Mouse (Mus musculus) left cerebral cortex, adult 2 months (tissue): ENCODE measurements around the gene Zfp60. TPM values are rescaled to one million over a fixed set of nuclear protein-coding genes. Genes with fewer than 3 reads are reported as not detected.

Source experiments
- DNase-seq, 2 experiments: peaks; one replicate each; pipeline ENCODE4 v3.0.0; 2021 to 2022; ENCODE audit warnings: low spot score in 2 of 2, mixed read lengths in 1 of 2; ENCODE audit errors: extremely low spot score in 1 of 2
- H3K27ac ChIP-seq: fragments of 200-600 bp; 2 replicates; pipeline ENCODE4 v1.8.1; 2022
- H3K4me3 ChIP-seq: fragments of 200-600 bp; 2 replicates; pipeline ENCODE4 v1.8.1; 2022
- CTCF ChIP-seq: fragments of 200-600 bp; IDR thresholded peaks from 2 replicates; pipeline ENCODE4 v1.8.1; 2022; ENCODE audit warnings: antibody characterized with exemption, mild to moderate bottlenecking, moderate library complexity
- intact Hi-C: fragments of 180-260 bp; cut with DNase I; formaldehyde crosslinking; loops from one replicate; pipeline ENCODE4 v1.15.1; 2025
- total RNA-seq, 2 experiments: library from RNA; stranded (reverse); gene quantifications; 2 replicates each; pipeline ENCODE4 v1.2.3; 2021

The Zfp60 gene
- total RNA-seq, 2 experiments from 2014 or later = 31.9 to 35.0 TPM

GRCm38 (mm10) chr7:27794566-27794965 is 63.4 kb downstream of the Zfp60 start:
- Histone ChIP-seq H3K27ac (no peak overlapping the region), H3K4me3 (no peak overlapping the region)
- intact Hi-C loops = no loop called here
- DNase-seq = no peak
- TF ChIP-seq CTCF = no peak

DNA sequence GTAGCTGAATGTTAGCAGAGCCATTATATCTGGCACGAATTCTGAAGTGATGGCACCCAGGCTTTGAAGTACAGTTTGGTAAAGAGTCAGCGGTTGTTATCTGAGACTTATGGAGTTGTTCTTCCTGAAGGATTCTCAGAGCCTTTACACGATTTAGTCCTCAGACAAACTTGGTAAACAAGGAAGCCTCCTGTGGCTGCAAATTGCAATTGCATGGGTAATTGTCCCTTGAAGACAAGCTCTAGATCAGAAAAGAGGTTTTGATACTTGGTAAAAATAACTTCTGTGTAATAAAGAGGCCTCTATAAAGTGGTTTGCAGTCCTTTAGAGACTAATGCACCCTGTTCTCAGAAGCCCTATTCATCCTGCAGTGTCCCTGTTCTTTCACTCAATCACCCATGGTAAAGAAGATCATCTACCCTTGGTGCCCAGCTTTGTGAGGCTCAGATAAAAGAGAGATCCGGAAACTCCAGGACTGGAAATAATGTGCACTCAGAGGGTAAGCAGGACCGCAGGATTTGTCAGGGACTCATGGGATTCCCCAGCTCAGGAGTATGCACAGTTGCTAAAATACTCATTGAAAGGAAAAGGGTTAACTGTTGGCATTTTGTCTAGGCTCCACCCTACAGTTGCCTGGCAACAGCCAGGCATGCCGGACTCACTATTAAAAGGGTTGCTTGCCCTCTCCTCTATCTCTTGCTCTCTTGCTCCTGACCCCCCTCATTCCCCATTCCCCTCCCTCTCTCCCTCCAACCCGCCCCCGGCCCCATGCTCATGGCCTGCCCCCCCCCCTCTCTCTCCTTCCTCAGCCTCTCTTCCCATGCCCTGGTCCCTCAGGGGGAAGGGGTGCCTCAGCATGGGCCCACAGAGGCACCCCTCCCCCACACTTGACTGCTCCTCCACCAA is 67.0 kb downstream of the Zfp60 start:
- no peak for DNase-seq
- H3K4me3 ChIP-seq = no peak overlapping the region
- intact Hi-C loops = no loop called here
- TF ChIP-seq CTCF = peak; percentile 12
- H3K27ac ChIP-seq = no peak overlapping the region

GRCm38 (mm10) chr7:27801137-27801536 is 69.9 kb downstream of the Zfp60 start:
- peak; percentile 56 for TF ChIP-seq CTCF
- DNase-seq = no peak
- intact Hi-C loops = loop anchor here (5.0 kb wide), 2 partner anchors 69 to 114 kb away; partner anchors contain the start of genes Zfp60 and Zfp607b

DNA sequence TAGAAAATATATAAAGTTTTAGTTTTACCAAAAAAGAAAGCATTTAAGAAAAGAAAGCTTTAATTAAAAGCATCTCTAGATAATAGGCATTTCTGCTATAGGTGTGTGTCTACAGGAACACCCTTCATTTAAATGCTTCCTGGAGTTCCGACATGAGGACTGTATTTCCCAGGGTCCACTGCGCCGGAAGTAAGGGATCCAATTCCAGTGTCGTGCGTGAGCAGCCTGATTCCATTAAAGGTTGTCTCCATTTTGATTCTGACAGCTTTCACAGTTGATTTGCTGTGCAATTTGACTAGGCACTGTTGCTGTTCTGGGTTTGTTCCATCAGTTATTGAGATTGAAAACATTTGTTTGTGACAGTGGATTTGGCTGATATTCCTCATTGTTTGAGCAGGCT is 71.8 kb downstream of the Zfp60 start:
- DNase-seq = no peak
- Histone ChIP-seq H3K27ac (no peak overlapping the region), H3K4me3 (no peak overlapping the region)
- intact Hi-C loops = loop anchor here (5.0 kb wide), 2 partner anchors 71 to 116 kb away; partner anchors contain the start of genes Zfp60 and Zfp607b
- no peak for TF ChIP-seq CTCF

More at GRCm38 (mm10) chr7:27801137-27801536, 69.9 kb downstream of the Zfp60 start:
- Histone ChIP-seq H3K27ac (no peak overlapping the region), H3K4me3 (no peak overlapping the region)

Other genes with a start within 250 kb of the Zfp60 start
- 10 to 100 TPM; 18.8 to 21.7 TPM for gene Sertad1, start 244.5 kb upstream of the Zfp60 start, total RNA-seq
- gene Prx, start 232.1 kb upstream of the Zfp60 start, total RNA-seq = under 1 TPM; 0.47 to 0.50 TPM
- under 1 TPM in 1 of 2 experiments, not detected in 1; 0.16 TPM for gene Hipk4, start 208.1 kb upstream of the Zfp60 start, total RNA-seq
- gene Pld3, start 178.2 kb upstream of the Zfp60 start, total RNA-seq = 100 to 1,000 TPM; 746 to 788 TPM
- 10 to 100 TPM; 25.9 to 27.1 TPM for gene 2310022A10Rik, start 178.2 kb upstream of the Zfp60 start, total RNA-seq
- 100 to 1,000 TPM; 115 to 116 TPM for gene Akt2, start 139.8 kb upstream of the Zfp60 start, total RNA-seq
- 100 to 1,000 TPM in 1 of 2 experiments, 10 to 100 TPM in 1; 99.1 to 101 TPM for gene Ttc9b, start 77.5 kb upstream of the Zfp60 start, total RNA-seq
- 100 to 1,000 TPM; 202 to 214 TPM for gene Map3k10, start 56.8 kb upstream of the Zfp60 start, total RNA-seq
- gene Zfp607b, start 42.0 kb upstream of the Zfp60 start, total RNA-seq = 10 to 100 TPM; 11.8 to 11.9 TPM
- gene Zfp626, start 75.8 kb downstream of the Zfp60 start, total RNA-seq = 1 to 10 TPM; 9.1 to 9.3 TPM
- 1 to 10 TPM; 4.1 to 5.0 TPM for gene Zfp59, start 107.2 kb downstream of the Zfp60 start, total RNA-seq
- 1 to 10 TPM; 1.7 to 2.2 TPM for gene Zfp607a, start 126.1 kb downstream of the Zfp60 start, total RNA-seq
- gene Zfp974, start 198.1 kb downstream of the Zfp60 start, total RNA-seq = 10 to 100 TPM; 14.9 to 19.3 TPM
- gene Zfp780b, start 247.8 kb downstream of the Zfp60 start, total RNA-seq = 10 to 100 TPM; 19.2 to 22.1 TPM